Mouse (Mus musculus) forebrain, embryonic 13.5 days (tissue): ENCODE measurements at regions not wholly inside any gene's neighbourhood (a gene's known extent, or its start where the extent isn't known, plus 50 kb on each side); places are given as distances from the start of the nearest gene placed in this dataset.

Experiments
- ATAC-seq: fragments of 200-750 bp; cut with Nextera tagmentation; 2 replicates; pipeline ENCODE4 v1.8.0; 2017
- H3K27ac ChIP-seq: fragments of 300-500 bp; sonication (generic); 2 replicates; pipeline ENCODE4 v1.5.1; 2015; ENCODE audit warnings: inconsistent platforms, mild to moderate bottlenecking, moderate library complexity
- H3K27me3 ChIP-seq: fragments of 300-500 bp; sonication (generic); 2 replicates; pipeline ENCODE4 v1.6.1; 2015; ENCODE audit warnings: mild to moderate bottlenecking, inconsistent platforms
- H3K36me3 ChIP-seq: fragments of 300-500 bp; sonication (generic); 2 replicates; pipeline ENCODE4 v1.6.1; 2015; ENCODE audit warnings: mild to moderate bottlenecking, inconsistent platforms; ENCODE audit not compliant: poor library complexity, severe bottlenecking
- H3K4me1 ChIP-seq: fragments of 300-500 bp; sonication (generic); 2 replicates; pipeline ENCODE4 v1.6.1; 2015; ENCODE audit warnings: inconsistent platforms
- H3K4me2 ChIP-seq: fragments of 300-500 bp; sonication (generic); 2 replicates; pipeline ENCODE4 v1.6.1; 2015; ENCODE audit warnings: inconsistent platforms, mild to moderate bottlenecking, moderate library complexity
- H3K4me3 ChIP-seq: fragments of 300-500 bp; sonication (generic); 2 replicates; pipeline ENCODE4 v1.5.1; 2015; ENCODE audit warnings: mild to moderate bottlenecking, inconsistent platforms
- H3K9ac ChIP-seq: fragments of 300-500 bp; sonication (generic); 2 replicates; pipeline ENCODE4 v1.6.1; 2015; ENCODE audit warnings: mild to moderate bottlenecking, inconsistent platforms
- H3K9me3 ChIP-seq: fragments of 300-500 bp; sonication (generic); replicated peaks from 2 replicates; pipeline ENCODE4 v1.6.1; 2016; ENCODE audit warnings: inconsistent platforms
- whole genome bisulfite sequencing: fragments of 180-500 bp; shearing (Covaris S2); methylation state at CpG from one replicate; pipeline ENCODE4 v1.1.7; 2015; 5-methylcytosine and 5-hydroxymethylcytosine counted together

- no peaks in the 10 kb centered on the region for H3K4me1 ChIP-seq
- H3K9ac ChIP-seq: no peak overlapping the region
- no peak overlapping the region for H3K4me3 ChIP-seq
- no peaks in the 10 kb centered on the region for H3K27me3 ChIP-seq
- no peak for ATAC-seq
- no peak overlapping the region for H3K4me2 ChIP-seq
- WGBS: 87% methylated on average over 6 of the region's 6 CpGs
- no peaks in the 10 kb centered on the region for H3K36me3 ChIP-seq
- H3K9me3 ChIP-seq: no peaks in the 10 kb centered on the region
- H3K27ac ChIP-seq: no peak overlapping the region
Observed at GRCm38 (mm10) chr9:118424344-118424743, 53.7 kb upstream of the Eomes start.
